Mouse (Mus musculus): ENCODE results near the gene Nupr1l.
"Not testable (repeated sequence)": the region's sequence is repeated elsewhere in the genome, so short reads cannot be mapped to it uniquely, and the experiment has no call there.

DNA sequence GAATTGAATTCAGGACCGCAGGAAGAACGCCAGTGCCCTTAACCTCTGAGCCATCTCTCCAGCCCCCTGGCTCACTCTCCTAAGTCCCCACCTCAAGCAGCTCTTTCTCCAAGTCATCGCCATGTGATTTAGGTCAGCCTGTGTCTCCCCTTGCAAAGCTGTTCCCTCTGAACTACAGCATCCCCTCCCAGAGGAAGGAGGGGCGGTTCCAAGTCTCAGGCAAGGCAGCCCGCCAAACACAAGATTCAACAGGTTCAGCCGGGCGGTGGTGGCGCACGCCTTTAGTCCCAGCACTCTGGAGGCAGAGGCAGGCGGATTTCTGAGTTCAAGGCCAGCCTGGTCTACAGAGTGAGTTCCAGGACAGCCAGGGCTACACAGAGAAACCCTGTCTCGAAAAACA lies 7.2 kb downstream of the Nupr1l start:
- not testable (repeated sequence) for TF ChIP-seq POLR2A (IDR thresholded peaks at IDR 0.05; ENCODE audit: low read depth, low read length); CTCF (IDR thresholded peaks at IDR 0.05; ENCODE audit: extremely low read depth, insufficient read length, insufficient replicate concordance, low read depth, low read length)

Measured in small intestine, adult 2 months (tissue).